Mouse (Mus musculus): ENCODE results near the gene Ythdf2. TPM values are rescaled to one million over a fixed set of nuclear protein-coding genes. Genes with fewer than 3 reads are reported as not detected.

The Ythdf2 gene
- polyA plus RNA-seq (2012; rRNA removed): 19.3 and 20.5 TPM in 2 replicates

DNA sequence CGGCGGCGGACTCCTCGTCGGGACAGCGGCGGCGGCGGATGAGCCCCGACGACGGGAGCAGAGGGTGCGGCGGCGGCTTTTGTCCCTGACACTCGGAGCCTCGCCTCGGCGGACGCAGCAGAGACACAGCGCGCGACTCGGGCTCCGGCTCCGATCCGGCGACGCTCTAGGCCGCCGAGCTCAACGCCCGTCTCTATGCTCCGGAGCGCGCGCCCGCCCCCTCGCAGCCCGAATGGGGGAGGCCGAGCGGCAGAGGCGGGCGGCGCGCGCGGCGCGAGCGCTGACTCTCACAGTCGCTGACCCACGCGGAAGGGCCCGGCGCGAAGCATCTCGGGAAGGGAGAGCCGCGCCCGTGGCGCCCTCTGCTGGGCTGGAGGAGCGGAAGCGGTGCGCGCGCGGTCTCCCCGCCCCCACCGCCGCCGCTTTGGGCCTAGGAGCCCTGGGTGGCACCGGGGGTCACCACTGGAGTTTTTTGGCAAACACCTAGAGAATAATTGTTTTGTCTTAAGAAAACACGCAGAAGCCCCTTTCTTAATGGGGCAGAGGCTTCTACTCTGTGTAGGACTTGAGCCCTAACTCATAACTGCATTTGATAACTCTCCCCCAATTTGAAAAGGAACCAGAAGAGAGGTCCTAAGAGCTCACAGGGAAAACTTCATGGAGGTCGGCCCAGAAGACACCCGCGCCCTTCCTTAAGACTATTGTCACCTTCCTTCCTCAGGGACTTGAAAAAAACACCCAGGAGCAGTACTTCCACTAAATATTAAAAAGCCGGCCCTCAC is at the start of gene Ythdf2:
TSS of gene Ythdf2 (minus strand) at position 351 of the 782 bp plus-strand sequence.
- Histone ChIP-seq H3K4me1 (ENCODE audit: control insufficient read depth, insufficient read depth, low read length) (peaks cover 9% of the 10 kb centered on the region), H3K27ac (ENCODE audit: insufficient read depth, low read length) (peak within 1 kb of the TSS; percentile 72; the same call in 1 of the 2 replicates), H3K4me3 (ENCODE audit: insufficient read depth, low read length) (peak within 1 kb of the TSS; percentile 42)
- TF ChIP-seq CTCF (IDR thresholded peaks at IDR 0.05; ENCODE audit: extremely low read depth, insufficient read depth, low read length) (peak; percentile 40), POLR2A (IDR thresholded peaks at IDR 0.05; ENCODE audit: extremely low read depth, insufficient read depth, low read length) (no peak)

DNA sequence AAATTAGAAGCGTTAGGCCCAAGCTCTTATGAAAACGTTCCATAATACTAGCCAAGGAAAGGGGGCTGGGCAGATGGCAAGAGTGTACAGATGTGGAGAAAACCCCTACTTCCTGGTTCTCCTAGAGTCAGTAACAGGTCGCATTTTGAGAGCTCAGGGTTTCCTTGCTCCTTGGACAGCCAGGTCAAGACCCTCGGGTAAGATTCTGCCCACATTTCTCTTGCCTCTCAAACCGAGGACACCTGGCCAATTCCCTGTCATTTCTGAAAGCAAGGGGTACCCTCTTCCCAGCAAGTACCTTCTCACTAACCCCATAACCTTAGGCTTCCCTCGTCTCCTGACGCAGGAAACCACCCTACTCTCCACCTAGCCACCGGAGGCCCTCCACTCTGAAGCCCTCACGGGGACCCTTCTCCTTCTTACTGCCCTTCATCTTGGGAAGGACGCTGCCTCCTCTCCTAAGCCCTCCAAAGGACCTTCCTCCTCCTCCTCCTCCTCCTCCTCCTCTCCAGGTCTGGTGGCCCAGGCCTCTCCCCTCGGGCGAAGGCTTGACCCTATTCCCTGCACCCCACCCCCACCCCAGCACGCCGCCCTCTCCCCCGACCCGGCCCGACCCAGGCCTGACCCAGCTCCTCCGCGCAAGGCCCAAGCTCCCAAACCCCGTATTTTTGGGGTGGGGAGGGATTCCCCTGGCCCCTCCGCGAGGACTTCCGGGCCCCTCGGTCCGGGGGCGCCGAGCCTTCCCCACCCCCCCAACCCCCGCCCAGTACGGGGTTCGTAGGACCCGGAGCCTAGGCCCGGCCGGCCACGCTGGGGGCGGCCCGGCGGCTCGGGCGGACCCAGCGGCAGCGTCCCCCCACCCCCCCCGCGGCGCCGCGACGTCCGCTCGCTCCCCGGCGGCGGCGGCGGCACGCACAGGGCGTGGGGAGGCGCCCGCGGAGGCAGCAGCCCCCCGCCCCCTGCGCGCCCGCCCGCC is 48.6 kb upstream of the Ythdf2 start:
- H3K27ac ChIP-seq (ENCODE audit: insufficient read depth, low read length): peak overlapping the region; percentile 74
- TF ChIP-seq CTCF (IDR thresholded peaks at IDR 0.05; ENCODE audit: extremely low read depth, insufficient read depth, low read length) (no peak), POLR2A (IDR thresholded peaks at IDR 0.05; ENCODE audit: extremely low read depth, insufficient read depth, low read length) (no peak)
- H3K4me3 ChIP-seq (ENCODE audit: insufficient read depth, low read length): peak overlapping the region; percentile 63
- H3K4me1 ChIP-seq (ENCODE audit: control insufficient read depth, insufficient read depth, low read length): peaks cover 5% of the 10 kb centered on the region; the same call in 1 of the 2 replicates

DNA sequence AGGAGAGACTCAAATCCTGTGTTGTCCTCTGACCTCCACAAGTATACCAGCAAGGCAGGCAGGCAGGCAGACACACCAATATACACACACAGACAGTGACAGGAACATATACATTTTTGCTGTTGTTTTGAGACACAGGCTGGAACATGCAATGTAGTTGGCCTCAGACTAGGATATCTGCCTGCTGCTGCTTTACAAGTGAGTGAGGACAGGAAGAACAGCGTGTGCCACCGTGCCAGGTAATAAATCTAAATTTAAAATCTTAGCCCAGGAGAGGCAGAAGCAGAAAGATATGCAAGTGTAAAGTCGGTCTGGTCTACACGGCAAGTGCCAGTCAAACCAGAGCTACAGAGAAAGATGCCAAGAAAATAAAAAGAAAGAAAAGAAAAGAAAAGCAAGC is 47.1 kb upstream of the Ythdf2 start:
- Histone ChIP-seq H3K4me3 (ENCODE audit: insufficient read depth, low read length) (no peak overlapping the region; the same call in 1 of the 2 replicates), H3K4me1 (ENCODE audit: control insufficient read depth, insufficient read depth, low read length) (peaks cover 5% of the 10 kb centered on the region; the same call in 1 of the 2 replicates), H3K27ac (ENCODE audit: insufficient read depth, low read length) (no peak overlapping the region)
- TF ChIP-seq CTCF (IDR thresholded peaks at IDR 0.05; ENCODE audit: extremely low read depth, insufficient read depth, low read length) (no peak), POLR2A (IDR thresholded peaks at IDR 0.05; ENCODE audit: extremely low read depth, insufficient read depth, low read length) (no peak)

DNA sequence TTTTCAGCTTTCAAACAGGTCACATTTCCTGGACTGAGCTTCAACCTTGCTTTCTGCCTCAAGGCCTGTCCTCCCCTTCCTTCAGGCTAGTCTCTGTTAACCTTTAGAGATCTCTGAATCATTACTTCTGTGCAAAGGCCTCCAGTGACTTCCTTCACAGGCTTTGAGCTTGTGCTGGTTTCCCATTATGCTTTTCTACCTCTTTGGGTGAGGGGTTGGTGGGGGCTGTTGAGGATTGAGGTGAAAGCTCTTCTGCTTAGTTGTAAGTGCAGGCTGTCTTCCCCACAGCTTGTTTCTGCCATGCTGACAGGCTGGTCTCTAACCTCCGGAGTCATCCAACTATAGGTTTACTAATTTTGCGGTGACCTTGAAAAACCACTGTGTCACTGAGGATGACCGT is 44.3 kb upstream of the Ythdf2 start:
- TF ChIP-seq POLR2A (IDR thresholded peaks at IDR 0.05; ENCODE audit: extremely low read depth, insufficient read depth, low read length) (no peak), CTCF (IDR thresholded peaks at IDR 0.05; ENCODE audit: extremely low read depth, insufficient read depth, low read length) (no peak)

DNA sequence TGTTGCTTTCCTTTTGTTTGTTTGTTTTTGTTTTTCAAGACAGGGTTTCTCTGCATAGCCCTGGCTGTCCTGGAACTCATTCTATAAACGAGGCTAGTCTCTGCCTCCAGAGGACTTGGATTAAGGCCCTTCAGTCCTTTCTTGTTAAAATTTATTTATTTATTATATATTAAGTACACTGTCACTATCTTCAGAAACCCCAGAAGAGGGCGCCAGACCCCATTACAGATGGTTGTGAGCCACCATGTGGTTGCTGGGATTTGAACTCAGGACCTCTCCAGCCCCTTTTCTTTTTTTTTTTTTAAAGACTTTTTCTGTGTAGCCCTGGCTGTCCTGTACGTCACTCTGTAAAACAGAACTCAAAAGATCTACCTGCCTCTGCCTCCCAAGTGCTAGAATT is 42.9 kb upstream of the Ythdf2 start:
- Histone ChIP-seq H3K27ac (ENCODE audit: insufficient read depth, low read length) (no peak overlapping the region), H3K4me1 (ENCODE audit: control insufficient read depth, insufficient read depth, low read length) (peaks cover 5% of the 10 kb centered on the region; the same call in 1 of the 2 replicates), H3K4me3 (ENCODE audit: insufficient read depth, low read length) (no peak overlapping the region)
- TF ChIP-seq CTCF (IDR thresholded peaks at IDR 0.05; ENCODE audit: extremely low read depth, insufficient read depth, low read length) (no peak), POLR2A (IDR thresholded peaks at IDR 0.05; ENCODE audit: extremely low read depth, insufficient read depth, low read length) (no peak)

More for the DNA sequence above, 44.3 kb upstream of the Ythdf2 start:
- H3K4me1 ChIP-seq (ENCODE audit: control insufficient read depth, insufficient read depth, low read length): peaks cover 5% of the 10 kb centered on the region; the same call in 1 of the 2 replicates
- no peak overlapping the region for H3K27ac ChIP-seq (ENCODE audit: insufficient read depth, low read length)
- no peak overlapping the region for H3K4me3 ChIP-seq (ENCODE audit: insufficient read depth, low read length)

DNA sequence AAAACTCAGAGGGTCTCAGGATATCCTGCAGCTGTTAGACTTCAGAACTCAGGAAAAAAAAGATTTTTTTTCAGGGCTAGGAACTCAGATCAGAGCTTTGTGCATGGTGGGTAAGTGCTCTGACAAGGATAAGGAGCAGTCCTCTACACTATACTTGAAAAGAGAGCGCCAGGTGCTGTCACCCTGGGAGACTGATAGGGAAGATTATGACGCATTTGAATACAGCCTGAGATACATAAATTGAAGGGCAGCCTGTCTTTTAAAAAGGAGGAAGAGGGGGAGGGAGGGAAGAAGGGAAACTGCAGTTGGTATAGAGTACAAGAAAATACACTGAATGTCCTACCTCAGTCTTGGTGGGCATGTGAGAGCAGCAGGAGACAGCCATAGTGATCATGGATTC is 41.5 kb upstream of the Ythdf2 start:
- Histone ChIP-seq H3K27ac (ENCODE audit: insufficient read depth, low read length) (no peak overlapping the region), H3K4me1 (ENCODE audit: control insufficient read depth, insufficient read depth, low read length) (no peaks in the 10 kb centered on the region), H3K4me3 (ENCODE audit: insufficient read depth, low read length) (no peak overlapping the region)
- no peak for TF ChIP-seq POLR2A (IDR thresholded peaks at IDR 0.05; ENCODE audit: extremely low read depth, insufficient read depth, low read length)

DNA sequence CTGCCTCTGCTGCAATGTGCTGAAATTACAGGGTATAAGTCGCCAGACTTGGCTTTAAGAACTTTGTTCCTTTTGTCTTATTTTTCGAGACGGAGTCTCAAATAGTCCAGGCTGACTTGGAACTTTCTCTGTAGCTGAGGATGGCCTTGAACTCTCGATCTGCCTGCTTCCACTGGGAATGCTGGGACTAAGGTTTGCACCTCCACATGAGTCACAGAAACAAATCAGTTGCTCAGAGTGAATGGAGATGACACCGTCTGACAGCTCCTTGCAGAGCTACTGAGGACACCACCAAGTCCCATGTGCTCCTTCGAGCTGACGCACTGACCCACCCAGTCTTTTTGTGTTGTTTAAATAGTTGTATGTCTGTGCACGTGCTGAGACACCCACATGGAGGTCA is 41.0 kb upstream of the Ythdf2 start:
- no peaks in the 10 kb centered on the region for H3K4me1 ChIP-seq (ENCODE audit: control insufficient read depth, insufficient read depth, low read length)
- no peak overlapping the region for H3K4me3 ChIP-seq (ENCODE audit: insufficient read depth, low read length)
- TF ChIP-seq POLR2A (IDR thresholded peaks at IDR 0.05; ENCODE audit: extremely low read depth, insufficient read depth, low read length) (no peak), CTCF (IDR thresholded peaks at IDR 0.05; ENCODE audit: extremely low read depth, insufficient read depth, low read length) (no peak)
- H3K27ac ChIP-seq (ENCODE audit: insufficient read depth, low read length): no peak overlapping the region

DNA sequence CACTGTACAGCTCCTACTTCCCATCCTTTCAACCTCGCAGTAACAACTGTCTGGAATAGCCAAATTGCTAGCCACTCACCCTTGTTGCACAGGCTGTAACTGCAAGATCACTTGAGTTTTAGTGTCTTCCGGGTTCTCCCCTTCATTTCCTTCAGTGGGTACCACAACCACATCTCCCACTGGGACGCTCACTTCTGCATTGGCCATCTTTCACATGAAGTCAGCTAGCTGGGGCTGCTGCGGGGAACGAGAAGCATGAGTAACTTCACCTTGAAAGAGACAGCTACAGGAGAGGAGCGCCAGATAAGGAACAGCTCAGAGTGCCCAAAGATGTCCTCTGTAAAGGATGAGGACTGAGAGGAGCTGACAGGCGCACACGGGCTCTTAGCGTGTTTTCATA is 39.5 kb upstream of the Ythdf2 start:
- Histone ChIP-seq H3K4me3 (ENCODE audit: insufficient read depth, low read length) (no peak overlapping the region), H3K27ac (ENCODE audit: insufficient read depth, low read length) (no peak overlapping the region)
- TF ChIP-seq POLR2A (IDR thresholded peaks at IDR 0.05; ENCODE audit: extremely low read depth, insufficient read depth, low read length) (no peak), CTCF (IDR thresholded peaks at IDR 0.05; ENCODE audit: extremely low read depth, insufficient read depth, low read length) (no peak)

DNA sequence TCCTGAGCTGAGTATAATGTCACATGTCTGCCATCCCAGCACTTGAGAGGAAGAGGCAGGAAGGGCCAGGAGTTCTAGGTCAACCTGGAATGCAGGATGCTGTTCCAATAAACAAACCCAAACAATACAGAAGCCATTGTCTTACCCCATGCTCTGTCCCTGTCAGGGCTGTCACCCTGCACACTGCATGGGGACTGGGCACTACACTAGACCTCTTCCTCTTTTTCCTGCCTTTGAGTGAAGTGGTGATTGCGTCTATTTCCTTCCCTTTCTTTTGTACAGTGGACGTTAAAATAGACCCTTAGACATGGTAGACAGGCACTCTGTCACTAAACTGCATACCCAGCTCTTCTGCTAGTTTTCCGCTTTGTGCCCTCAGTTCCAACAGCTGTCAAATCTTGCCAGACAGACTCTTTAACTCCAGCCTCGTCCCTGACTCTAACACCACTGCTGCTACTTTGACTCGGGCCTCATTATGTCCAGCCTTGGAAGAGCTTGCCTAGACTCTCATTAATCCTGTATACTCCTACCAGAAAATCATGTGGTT is 35.4 kb upstream of the Ythdf2 start:
- H3K4me3 ChIP-seq (ENCODE audit: insufficient read depth, low read length): no peak overlapping the region
- H3K27ac ChIP-seq (ENCODE audit: insufficient read depth, low read length): no peak overlapping the region
- H3K4me1 ChIP-seq (ENCODE audit: control insufficient read depth, insufficient read depth, low read length): peaks cover 1% of the 10 kb centered on the region; the same call in 1 of the 2 replicates
- TF ChIP-seq CTCF (IDR thresholded peaks at IDR 0.05; ENCODE audit: extremely low read depth, insufficient read depth, low read length): no peak
- no peak for TF ChIP-seq POLR2A (IDR thresholded peaks at IDR 0.05; ENCODE audit: extremely low read depth, insufficient read depth, low read length)

More for the DNA sequence above, 39.5 kb upstream of the Ythdf2 start:
- H3K4me1 ChIP-seq (ENCODE audit: control insufficient read depth, insufficient read depth, low read length): peaks cover 1% of the 10 kb centered on the region; the same call in 1 of the 2 replicates
